Mouse (Mus musculus) limb, embryonic 11.5 days (tissue): Measurements from ENCODE around the gene Gm11562. TPM values are rescaled to one million over a fixed set of nuclear protein-coding genes. Genes with fewer than 3 reads are reported as not detected.
"Not testable (repeated sequence)": the region's sequence is repeated elsewhere in the genome, so short reads cannot be mapped to it uniquely, and the experiment has no call there.

Experiments
- ATAC-seq: fragments of 200-750 bp; cut with Nextera tagmentation; 2 replicates; pipeline ENCODE4 v1.8.0; 2017; ENCODE audit warnings: low read depth; ENCODE audit not compliant: insufficient number of reproducible peaks, low FRiP score, low TSS enrichment
- DNase-seq: peaks from one replicate; pipeline ENCODE4 v3.0.0-alpha.2; 2015; ENCODE audit warnings: low spot score
- H3K27ac ChIP-seq: fragments of 300-500 bp; sonication (generic); replicated peaks from 2 replicates; pipeline ENCODE4 v1.5.1; 2014; ENCODE audit warnings: low read depth, mild to moderate bottlenecking, low read length
- H3K27me3 ChIP-seq: fragments of 300-500 bp; sonication (generic); 2 replicates; pipeline ENCODE4 v1.6.1; 2014; ENCODE audit warnings: mild to moderate bottlenecking, low read length, mixed read lengths; ENCODE audit not compliant: control insufficient read depth, insufficient read depth
- H3K36me3 ChIP-seq: fragments of 300-500 bp; sonication (generic); 2 replicates; pipeline ENCODE4 v1.6.1; 2014; ENCODE audit warnings: mild to moderate bottlenecking, low read length, moderate library complexity, mixed read lengths; ENCODE audit not compliant: control insufficient read depth, insufficient read depth
- H3K4me1 ChIP-seq: fragments of 300-500 bp; sonication (generic); 2 replicates; pipeline ENCODE4 v1.6.1; 2014; ENCODE audit warnings: low read length, mixed read lengths; ENCODE audit not compliant: control insufficient read depth, insufficient read depth
- H3K4me2 ChIP-seq: fragments of 300-500 bp; sonication (generic); 2 replicates; pipeline ENCODE4 v1.6.1; 2014; ENCODE audit warnings: low read depth, mild to moderate bottlenecking, moderate library complexity; ENCODE audit not compliant: severe bottlenecking
- H3K4me3 ChIP-seq: fragments of 300-500 bp; sonication (generic); 2 replicates; pipeline ENCODE4 v1.5.1; 2014; ENCODE audit warnings: low read depth, low read length
- H3K9ac ChIP-seq: fragments of 300-500 bp; sonication (generic); 2 replicates; pipeline ENCODE4 v1.6.1; 2014; ENCODE audit warnings: mild to moderate bottlenecking, low read length
- H3K9me3 ChIP-seq: fragments of 300-500 bp; sonication (generic); 2 replicates; pipeline ENCODE4 v1.6.1; 2016; ENCODE audit warnings: low read length; ENCODE audit not compliant: control insufficient read depth
- WGBS: fragments of 180-500 bp; shearing (Covaris S2); extraction: QIAGEN DNeasy Blood & Tissue Kit; methylation state at CpG from one replicate; pipeline ENCODE4 v1.1.7; 2014; 5-methylcytosine and 5-hydroxymethylcytosine counted together
- polyA plus RNA-seq: library from polyadenylated mRNA; unstranded; fragments of >200 nt; fragmentation: Nextera tagmentation; extraction: Ambion mirVana; gene quantifications from 2 replicates; pipeline ENCODE4 v1.2.1, GENCODE M21; 2014

Gene Gm11562
- polyA plus RNA-seq, 1 experiment from 2014 or later, result not detected

DNA sequence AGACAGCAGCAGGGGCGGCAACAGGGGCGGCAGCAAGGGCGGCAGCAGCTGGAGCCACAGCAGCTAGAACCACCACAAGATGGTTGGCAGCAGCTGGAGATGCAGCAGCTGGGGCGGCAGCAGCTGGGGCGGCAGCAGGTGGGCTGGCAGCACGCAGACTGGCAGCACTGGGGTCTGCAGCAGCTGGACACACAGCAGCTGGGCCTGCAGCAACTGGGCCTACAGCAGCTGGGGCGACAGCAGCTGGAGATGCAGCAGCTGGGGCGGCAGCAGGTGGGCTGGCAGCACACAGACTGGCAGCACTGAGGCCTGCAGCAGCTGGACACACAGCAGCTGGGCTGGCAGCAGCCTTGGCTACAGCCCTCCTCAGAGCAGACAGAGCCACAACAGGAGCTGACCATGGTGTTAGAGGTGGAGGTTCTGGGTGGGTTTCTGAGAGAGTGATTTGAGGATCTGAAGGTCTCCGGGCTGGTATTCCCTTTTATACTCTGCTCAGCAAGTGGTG, 23.5 kb upstream of the Gm11562 start, which contains the start of gene Krtap4-7:
Krtap4-7 (minus strand) TSS at position 455 of the 505 bp plus-strand sequence.
- not testable (repeated sequence) for H3K4me2 ChIP-seq, H3K4me3 ChIP-seq, H3K4me1 ChIP-seq, H3K36me3 ChIP-seq, H3K27ac ChIP-seq, H3K9me3 ChIP-seq, ATAC-seq, DNase-seq, H3K27me3 ChIP-seq, H3K9ac ChIP-seq
- 83% methylated on average over 9 of the region's 9 CpGs for WGBS

- no peaks in the 10 kb centered on the region for H3K4me1 ChIP-seq
- no peaks in the 10 kb centered on the region for H3K27me3 ChIP-seq
- no peaks in the 10 kb centered on the region for H3K9me3 ChIP-seq
- ATAC-seq (no peak), DNase-seq (no peak)
- H3K4me3 ChIP-seq, result no peak overlapping the region
- 25% methylated on average over 1 of the region's 1 CpGs for WGBS
- no peak overlapping the region for H3K27ac ChIP-seq
- H3K9ac ChIP-seq, result no peak overlapping the region
- no peaks in the 10 kb centered on the region for H3K36me3 ChIP-seq
- H3K4me2 ChIP-seq, result no peak overlapping the region
Measured at GRCm38 (mm10) chr11:99640926-99641325, 20.7 kb upstream of the Gm11562 start.

- Histone ChIP-seq H3K27me3 (no peaks in the 10 kb centered on the region), H3K9me3 (no peaks in the 10 kb centered on the region), H3K4me3 (no peak overlapping the region), H3K4me1 (no peaks in the 10 kb centered on the region), H3K36me3 (no peaks in the 10 kb centered on the region), H3K27ac (no peak overlapping the region), H3K9ac (no peak overlapping the region), H3K4me2 (no peak overlapping the region)
- WGBS, result 69% methylated on average over 1 of the region's 1 CpGs
- no peak for ATAC-seq
- no peak for DNase-seq
Measured at GRCm38 (mm10) chr11:99637086-99637485, 16.9 kb upstream of the Gm11562 start.

DNA sequence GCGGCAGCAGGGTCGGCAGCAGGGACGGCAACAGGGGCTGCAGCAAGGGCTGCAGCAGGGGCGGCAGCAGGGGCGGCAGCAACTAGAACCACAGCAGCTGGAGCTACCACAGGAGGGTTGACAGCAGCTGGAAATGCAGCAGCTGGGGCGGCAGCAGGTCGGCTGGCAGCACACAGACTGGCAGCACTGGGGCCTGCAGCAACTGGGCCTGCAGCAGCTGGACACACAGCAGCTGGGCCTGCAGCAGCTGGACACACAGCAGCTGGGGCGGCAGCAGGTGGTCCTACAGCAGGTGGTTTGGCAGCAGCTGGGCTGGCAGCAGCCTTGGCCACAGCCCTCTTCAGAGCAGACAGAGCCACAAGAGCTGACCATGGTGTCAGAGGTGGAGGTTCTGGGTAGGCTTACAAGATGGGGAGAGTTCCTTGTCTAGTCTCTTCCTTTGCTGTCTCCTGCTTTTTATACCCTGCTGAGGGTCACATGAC, 14.5 kb upstream of the Gm11562 start, which contains the start of gene Krtap4-2:
Krtap4-2 (minus strand) TSS at position 432 of the 482 bp plus-strand sequence.
- ATAC-seq, result no peak
- H3K27me3 ChIP-seq, result no peaks in the 10 kb centered on the region

DNA sequence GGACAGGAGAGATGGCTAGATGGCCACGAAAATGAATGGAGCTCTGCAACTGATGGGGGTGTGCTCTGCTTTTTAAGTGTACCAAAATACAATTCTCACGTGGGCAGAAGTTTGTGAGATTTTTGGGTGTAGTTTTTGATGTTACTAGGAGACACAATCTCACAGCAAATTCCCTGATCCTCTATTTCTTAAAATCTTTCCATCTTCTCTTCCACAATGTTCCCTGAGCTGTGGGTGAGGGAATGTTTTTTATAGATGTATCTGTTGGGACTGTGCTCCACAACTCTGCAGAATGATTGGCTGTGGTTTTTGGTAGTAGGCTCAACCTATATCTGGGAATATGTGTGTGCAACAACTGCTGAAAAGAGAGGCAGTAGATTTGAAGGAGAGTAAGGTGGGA, 13.1 kb upstream of the Gm11562 start:
- H3K4me3 ChIP-seq, result no peak overlapping the region
- no peaks in the 10 kb centered on the region for H3K36me3 ChIP-seq
- no peaks in the 10 kb centered on the region for H3K27me3 ChIP-seq
- no peaks in the 10 kb centered on the region for H3K9me3 ChIP-seq
- DNase-seq (no peak), ATAC-seq (no peak)
- H3K4me2 ChIP-seq, result no peak overlapping the region
- WGBS, result 74% methylated on average over 2 of the region's 2 CpGs
- H3K9ac ChIP-seq, result no peak overlapping the region
- no peaks in the 10 kb centered on the region for H3K4me1 ChIP-seq
- H3K27ac ChIP-seq, result no peak overlapping the region

More for the DNA sequence above, 14.5 kb upstream of the Gm11562 start, which contains the start of gene Krtap4-2:
- Histone ChIP-seq H3K4me2 (no peak within 1 kb of the TSS), H3K9ac (no peak within 1 kb of the TSS), H3K4me3 (no peak within 1 kb of the TSS), H3K36me3 (no peaks in the 10 kb centered on the region), H3K9me3 (no peaks in the 10 kb centered on the region), H3K27ac (no peak within 1 kb of the TSS), H3K4me1 (no peaks in the 10 kb centered on the region)
- DNase-seq, result peak; percentile 22
- WGBS, result 34% methylated on average over 7 of the region's 8 CpGs

DNA sequence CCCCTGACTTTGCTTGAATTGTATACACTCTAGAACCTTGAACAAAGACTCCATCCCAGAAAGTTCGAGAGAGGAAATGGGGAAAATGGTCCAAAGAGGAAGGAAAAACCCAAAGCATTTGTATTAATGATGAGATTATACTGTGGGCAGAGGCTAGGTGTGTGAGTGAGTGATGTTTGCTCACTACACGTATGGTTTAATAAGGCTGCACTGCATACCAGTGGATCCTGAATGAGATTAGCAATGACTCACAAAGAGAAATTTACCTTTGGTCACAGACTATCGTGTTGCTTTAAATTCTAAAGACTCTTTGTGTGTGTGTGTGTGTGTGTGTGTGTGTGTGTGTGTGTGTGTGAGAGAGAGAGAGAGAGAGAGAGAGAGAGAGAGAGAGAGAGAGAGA, 10.7 kb upstream of the Gm11562 start:
- H3K4me2 ChIP-seq, result no peak overlapping the region
- H3K4me1 ChIP-seq, result no peaks in the 10 kb centered on the region
- no peaks in the 10 kb centered on the region for H3K36me3 ChIP-seq
- ATAC-seq (no peak), DNase-seq (no peak)
- H3K27me3 ChIP-seq, result no peaks in the 10 kb centered on the region
- WGBS, result 82% methylated on average over 3 of the region's 3 CpGs
- no peak overlapping the region for H3K4me3 ChIP-seq
- no peak overlapping the region for H3K27ac ChIP-seq
- no peaks in the 10 kb centered on the region for H3K9me3 ChIP-seq
- H3K9ac ChIP-seq, result no peak overlapping the region

- no peak within 1 kb of the TSS for H3K27ac ChIP-seq
- no peaks in the 10 kb centered on the region for H3K27me3 ChIP-seq
- H3K4me3 ChIP-seq, result no peak within 1 kb of the TSS
- H3K4me1 ChIP-seq, result no peaks in the 10 kb centered on the region
- H3K4me2 ChIP-seq, result no peak within 1 kb of the TSS
- no peaks in the 10 kb centered on the region for H3K36me3 ChIP-seq
- DNase-seq, result no peak
- WGBS, result 78% methylated on average over 4 of the region's 4 CpGs
- no peak for ATAC-seq
- no peak within 1 kb of the TSS for H3K9ac ChIP-seq
- no peaks in the 10 kb centered on the region for H3K9me3 ChIP-seq
Measured at GRCm38 (mm10) chr11:99628138-99628537, 7.9 kb upstream of the Gm11562 start, which contains the start of gene Krtap4-1. Gene Krtap4-1 (minus strand): TSS chr11:99628238.

GRCm38 (mm10) chr11:99614796-99615363, 5.4 kb downstream of the Gm11562 start, which contains the start of gene Krtap2-4:
Gene Krtap2-4 (minus strand): TSS chr11:99614846.
- 81% methylated on average over 3 of the region's 3 CpGs for WGBS
- no peak for DNase-seq
- no peaks in the 10 kb centered on the region for H3K36me3 ChIP-seq
- H3K4me2 ChIP-seq, result no peak within 1 kb of the TSS
- no peaks in the 10 kb centered on the region for H3K27me3 ChIP-seq
- H3K4me3 ChIP-seq, result no peak within 1 kb of the TSS
- no peak for ATAC-seq
- H3K9me3 ChIP-seq, result no peaks in the 10 kb centered on the region
- H3K27ac ChIP-seq, result no peak within 1 kb of the TSS
- no peak within 1 kb of the TSS for H3K9ac ChIP-seq
- no peaks in the 10 kb centered on the region for H3K4me1 ChIP-seq
